Mouse (Mus musculus): Measurements from ENCODE around the gene Pdzrn3. TPM values are rescaled to one million over a fixed set of nuclear protein-coding genes. Genes with fewer than 3 reads are reported as not detected.

Gene Pdzrn3
- polyA plus RNA-seq, 1 experiment from 2014 or later, result 0.46 TPM

GRCm38 (mm10) chr6:101366809-101367602 lies 10.7 kb downstream of the Pdzrn3 start:
- H3K27me3 ChIP-seq, result no peaks in the 10 kb centered on the region
- peak; percentile 25; the same call in 1 of the 2 replicates for ATAC-seq (ENCODE audit: insufficient read depth)
- no peaks in the 10 kb centered on the region for H3K36me3 ChIP-seq (replicated peaks)
- H3K27ac ChIP-seq (replicated peaks), result no peak overlapping the region
- H3K9me3 ChIP-seq (replicated peaks), result no peaks in the 10 kb centered on the region
- no peak overlapping the region for H3K9ac ChIP-seq
- no peak overlapping the region for H3K4me3 ChIP-seq (replicated peaks)
- no peak overlapping the region for H3K4me2 ChIP-seq
- no peaks in the 10 kb centered on the region; the same call in none of the 2 replicates for H3K4me1 ChIP-seq (replicated peaks)
- WGBS (ENCODE audit: insufficient replicate concordance), result 56% methylated on average over 9 of the region's 9 CpGs

- H3K27ac ChIP-seq (replicated peaks), result no peak overlapping the region
- WGBS (ENCODE audit: insufficient replicate concordance), result 63% methylated on average over 6 of the region's 6 CpGs
- no peaks in the 10 kb centered on the region; the same call in none of the 2 replicates for H3K4me1 ChIP-seq (replicated peaks)
- H3K36me3 ChIP-seq (replicated peaks), result no peaks in the 10 kb centered on the region
- no peak overlapping the region for H3K4me2 ChIP-seq
- no peaks in the 10 kb centered on the region for H3K27me3 ChIP-seq
- no peak for ATAC-seq (ENCODE audit: insufficient read depth)
- H3K4me3 ChIP-seq (replicated peaks), result no peak overlapping the region
- H3K9ac ChIP-seq, result no peak overlapping the region
- H3K9me3 ChIP-seq (replicated peaks), result no peaks in the 10 kb centered on the region
These were observed 11.9 kb downstream of the Pdzrn3 start for GRCm38 (mm10) chr6:101365795-101366194.

GRCm38 (mm10) chr6:101363904-101364303 lies 13.8 kb downstream of the Pdzrn3 start:
- no peak overlapping the region for H3K9ac ChIP-seq
- H3K27me3 ChIP-seq, result no peaks in the 10 kb centered on the region
- no peaks in the 10 kb centered on the region for H3K36me3 ChIP-seq (replicated peaks)
- H3K4me1 ChIP-seq (replicated peaks), result no peaks in the 10 kb centered on the region; the same call in none of the 2 replicates
- no peak overlapping the region for H3K4me2 ChIP-seq
- no peak overlapping the region for H3K4me3 ChIP-seq (replicated peaks)
- no peaks in the 10 kb centered on the region for H3K9me3 ChIP-seq (replicated peaks)
- no peak for ATAC-seq (ENCODE audit: insufficient read depth)
- no peak overlapping the region for H3K27ac ChIP-seq (replicated peaks)
- WGBS (ENCODE audit: insufficient replicate concordance), result 63% methylated on average over 5 of the region's 5 CpGs

- no peaks in the 10 kb centered on the region for H3K27me3 ChIP-seq
- H3K9me3 ChIP-seq (replicated peaks), result no peaks in the 10 kb centered on the region
- no peak overlapping the region for H3K4me2 ChIP-seq
- H3K4me1 ChIP-seq (replicated peaks), result no peaks in the 10 kb centered on the region; the same call in none of the 2 replicates
- H3K36me3 ChIP-seq (replicated peaks), result no peaks in the 10 kb centered on the region
- H3K27ac ChIP-seq (replicated peaks), result no peak overlapping the region
- ATAC-seq (ENCODE audit: insufficient read depth), result no peak
- 55% methylated on average over 5 of the region's 5 CpGs for WGBS (ENCODE audit: insufficient replicate concordance)
- H3K9ac ChIP-seq, result no peak overlapping the region
- H3K4me3 ChIP-seq (replicated peaks), result no peak overlapping the region
These were observed 15.0 kb downstream of the Pdzrn3 start for GRCm38 (mm10) chr6:101362728-101363127.

- no peaks in the 10 kb centered on the region for H3K9me3 ChIP-seq (replicated peaks)
- H3K27ac ChIP-seq (replicated peaks), result no peak overlapping the region
- no peak for ATAC-seq (ENCODE audit: insufficient read depth)
- no peak overlapping the region for H3K9ac ChIP-seq
- WGBS (ENCODE audit: insufficient replicate concordance), result 48% methylated on average over 4 of the region's 4 CpGs
- H3K4me2 ChIP-seq, result no peak overlapping the region
- H3K4me1 ChIP-seq (replicated peaks), result no peaks in the 10 kb centered on the region; the same call in none of the 2 replicates
- H3K27me3 ChIP-seq, result no peaks in the 10 kb centered on the region
- no peaks in the 10 kb centered on the region for H3K36me3 ChIP-seq (replicated peaks)
- H3K4me3 ChIP-seq (replicated peaks), result no peak overlapping the region
These were observed 15.4 kb downstream of the Pdzrn3 start for GRCm38 (mm10) chr6:101362268-101362667.

- H3K4me1 ChIP-seq (replicated peaks), result no peaks in the 10 kb centered on the region; the same call in 1 of the 2 replicates
- H3K9ac ChIP-seq, result no peak overlapping the region
- no peaks in the 10 kb centered on the region for H3K9me3 ChIP-seq (replicated peaks)
- H3K36me3 ChIP-seq (replicated peaks), result no peaks in the 10 kb centered on the region
- WGBS (ENCODE audit: insufficient replicate concordance), result 56% methylated on average over 12 of the region's 12 CpGs
- H3K4me3 ChIP-seq (replicated peaks), result no peak overlapping the region
- no peak overlapping the region for H3K4me2 ChIP-seq
- ATAC-seq (ENCODE audit: insufficient read depth), result no peak
- H3K27ac ChIP-seq (replicated peaks), result no peak overlapping the region
- no peaks in the 10 kb centered on the region for H3K27me3 ChIP-seq
These were observed 17.4 kb downstream of the Pdzrn3 start for GRCm38 (mm10) chr6:101360211-101360737.

- Histone ChIP-seq H3K9ac (no peak overlapping the region), H3K4me3 (replicated peaks) (no peak overlapping the region), H3K36me3 (replicated peaks) (no peaks in the 10 kb centered on the region), H3K27ac (replicated peaks) (no peak overlapping the region), H3K27me3 (no peaks in the 10 kb centered on the region), H3K4me1 (replicated peaks) (no peaks in the 10 kb centered on the region; the same call in 1 of the 2 replicates), H3K4me2 (no peak overlapping the region), H3K9me3 (replicated peaks) (no peaks in the 10 kb centered on the region)
- ATAC-seq (ENCODE audit: insufficient read depth), result no peak
- 48% methylated on average over 4 of the region's 4 CpGs for WGBS (ENCODE audit: insufficient replicate concordance)
These were observed 18.1 kb downstream of the Pdzrn3 start for GRCm38 (mm10) chr6:101359646-101360045.

GRCm38 (mm10) chr6:101354887-101355286 lies 22.8 kb downstream of the Pdzrn3 start:
- Histone ChIP-seq H3K9ac (no peak overlapping the region), H3K4me1 (replicated peaks) (no peaks in the 10 kb centered on the region; the same call in 1 of the 2 replicates), H3K27ac (replicated peaks) (no peak overlapping the region), H3K36me3 (replicated peaks) (no peaks in the 10 kb centered on the region), H3K4me2 (no peak overlapping the region), H3K4me3 (replicated peaks) (no peak overlapping the region), H3K9me3 (replicated peaks) (no peaks in the 10 kb centered on the region), H3K27me3 (no peaks in the 10 kb centered on the region)
- WGBS (ENCODE audit: insufficient replicate concordance), result 34% methylated on average over 1 of the region's 1 CpGs
- no peak for ATAC-seq (ENCODE audit: insufficient read depth)

GRCm38 (mm10) chr6:101354230-101354881 lies 23.3 kb downstream of the Pdzrn3 start:
- no peaks in the 10 kb centered on the region for H3K36me3 ChIP-seq (replicated peaks)
- H3K4me1 ChIP-seq (replicated peaks), result no peaks in the 10 kb centered on the region; the same call in 1 of the 2 replicates
- 51% methylated on average over 8 of the region's 8 CpGs for WGBS (ENCODE audit: insufficient replicate concordance)
- no peaks in the 10 kb centered on the region for H3K27me3 ChIP-seq
- H3K27ac ChIP-seq (replicated peaks), result no peak overlapping the region
- H3K4me3 ChIP-seq (replicated peaks), result no peak overlapping the region
- H3K9ac ChIP-seq, result no peak overlapping the region
- ATAC-seq (ENCODE audit: insufficient read depth), result no peak
- no peaks in the 10 kb centered on the region for H3K9me3 ChIP-seq (replicated peaks)
- H3K4me2 ChIP-seq, result no peak overlapping the region

GRCm38 (mm10) chr6:101353701-101354100 lies 24.0 kb downstream of the Pdzrn3 start:
- H3K9me3 ChIP-seq (replicated peaks), result no peaks in the 10 kb centered on the region
- H3K4me3 ChIP-seq (replicated peaks), result no peak overlapping the region
- WGBS (ENCODE audit: insufficient replicate concordance), result 70% methylated on average over 7 of the region's 7 CpGs
- H3K4me1 ChIP-seq (replicated peaks), result no peaks in the 10 kb centered on the region; the same call in 1 of the 2 replicates
- no peak overlapping the region for H3K4me2 ChIP-seq
- H3K9ac ChIP-seq, result no peak overlapping the region
- no peaks in the 10 kb centered on the region for H3K27me3 ChIP-seq
- no peak for ATAC-seq (ENCODE audit: insufficient read depth)
- no peak overlapping the region for H3K27ac ChIP-seq (replicated peaks)
- no peaks in the 10 kb centered on the region for H3K36me3 ChIP-seq (replicated peaks)

GRCm38 (mm10) chr6:101352626-101353025 lies 25.1 kb downstream of the Pdzrn3 start:
- Histone ChIP-seq H3K9ac (no peak overlapping the region), H3K27me3 (no peaks in the 10 kb centered on the region), H3K9me3 (replicated peaks) (no peaks in the 10 kb centered on the region), H3K36me3 (replicated peaks) (no peaks in the 10 kb centered on the region), H3K4me2 (no peak overlapping the region), H3K4me1 (replicated peaks) (no peaks in the 10 kb centered on the region; the same call in 1 of the 2 replicates), H3K4me3 (replicated peaks) (no peak overlapping the region), H3K27ac (replicated peaks) (no peak overlapping the region)
- WGBS (ENCODE audit: insufficient replicate concordance), result 79% methylated on average over 10 of the region's 10 CpGs
- no peak for ATAC-seq (ENCODE audit: insufficient read depth)

Data from liver, embryonic 15.5 days (tissue).